Mouse (Mus musculus): ENCODE results near the gene Ubac2. TPM values are rescaled to one million over a fixed set of nuclear protein-coding genes. Genes with fewer than 3 reads are reported as not detected.

Gene Ubac2
- polyA plus RNA-seq, 1 experiment from 2014 or later: 25.5 TPM

- no peak overlapping the region; the same call in 1 of the 2 replicates for H3K4me3 ChIP-seq
- H3K27me3 ChIP-seq (replicated peaks): no peaks in the 10 kb centered on the region
- H3K9ac ChIP-seq: no peak overlapping the region
- H3K36me3 ChIP-seq: 0 out of 2 replicates have a peak, but pooled peaks cover 3% of the 10 kb centered on the region
- ATAC-seq: no peak
- peak overlapping the region; percentile 14; the same call in 1 of the 2 replicates for H3K4me2 ChIP-seq
- peaks cover 44% of the 10 kb centered on the region for H3K4me1 ChIP-seq
- H3K27ac ChIP-seq: peak overlapping the region; percentile 20; the same call in 1 of the 2 replicates
- 56% methylated on average over 9 of the region's 9 CpGs for WGBS (ENCODE audit: insufficient replicate concordance)
- H3K9me3 ChIP-seq (replicated peaks): no peaks in the 10 kb centered on the region
Measured at GRCm38 (mm10) chr14:121963251-121963941, 85.0 kb downstream of the Ubac2 start.

GRCm38 (mm10) chr14:121963942-121964335 is 85.5 kb downstream of the Ubac2 start:
- no peak for ATAC-seq
- H3K4me1 ChIP-seq: peaks cover 44% of the 10 kb centered on the region
- peak overlapping the region; percentile 14; the same call in 1 of the 2 replicates for H3K4me2 ChIP-seq
- 0 out of 2 replicates have a peak overlapping the region, but pooled peaks have one; percentile 17 for H3K27ac ChIP-seq
- no peak overlapping the region for H3K9ac ChIP-seq
- H3K27me3 ChIP-seq (replicated peaks): no peaks in the 10 kb centered on the region
- 0 out of 2 replicates have a peak, but pooled peaks cover 3% of the 10 kb centered on the region for H3K36me3 ChIP-seq
- H3K4me3 ChIP-seq: no peak overlapping the region; the same call in 1 of the 2 replicates
- no peaks in the 10 kb centered on the region for H3K9me3 ChIP-seq (replicated peaks)
- 41% methylated on average over 4 of the region's 4 CpGs for WGBS (ENCODE audit: insufficient replicate concordance)

DNA sequence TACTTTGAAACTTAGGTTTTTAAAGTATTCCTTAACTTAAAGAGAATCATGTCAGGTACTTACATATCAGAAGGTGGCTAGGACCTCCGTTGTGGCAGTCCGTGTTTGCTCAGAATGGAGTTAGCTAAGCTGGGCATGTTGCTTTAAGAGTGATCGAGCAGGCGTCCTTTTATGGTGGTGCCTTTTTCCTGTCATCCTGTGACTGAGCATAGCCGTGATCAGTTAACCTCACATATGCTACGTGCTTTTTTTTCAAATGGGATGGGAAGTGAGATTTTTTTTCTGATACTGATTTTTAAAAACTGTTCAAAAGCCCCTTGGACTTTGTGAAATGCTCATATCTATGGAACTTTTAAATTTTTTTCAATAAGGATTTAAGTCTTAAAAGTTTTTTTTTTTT is 86.6 kb downstream of the Ubac2 start, which contains the start of gene Gpr183:
Gene Gpr183 (minus strand): TSS at position 206 of the 400 bp plus-strand sequence.
- H3K4me2 ChIP-seq: 0 out of 2 replicates have a peak within 1 kb of the TSS, but pooled peaks have one; percentile 14
- peaks cover 44% of the 10 kb centered on the region for H3K4me1 ChIP-seq
- H3K27me3 ChIP-seq (replicated peaks): no peaks in the 10 kb centered on the region
- no peak within 1 kb of the TSS for H3K27ac ChIP-seq
- 0 out of 2 replicates have a peak, but pooled peaks cover 3% of the 10 kb centered on the region for H3K36me3 ChIP-seq
- 19% methylated on average over 6 of the region's 6 CpGs for WGBS (ENCODE audit: insufficient replicate concordance)
- no peak within 1 kb of the TSS; the same call in 1 of the 2 replicates for H3K4me3 ChIP-seq
- ATAC-seq: no peak
- H3K9me3 ChIP-seq (replicated peaks): no peaks in the 10 kb centered on the region
- H3K9ac ChIP-seq: no peak within 1 kb of the TSS

GRCm38 (mm10) chr14:121965461-121965860 is 87.0 kb downstream of the Ubac2 start:
- 69% methylated on average over 4 of the region's 4 CpGs for WGBS (ENCODE audit: insufficient replicate concordance)
- no peak for ATAC-seq
- no peaks in the 10 kb centered on the region for H3K27me3 ChIP-seq (replicated peaks)

DNA sequence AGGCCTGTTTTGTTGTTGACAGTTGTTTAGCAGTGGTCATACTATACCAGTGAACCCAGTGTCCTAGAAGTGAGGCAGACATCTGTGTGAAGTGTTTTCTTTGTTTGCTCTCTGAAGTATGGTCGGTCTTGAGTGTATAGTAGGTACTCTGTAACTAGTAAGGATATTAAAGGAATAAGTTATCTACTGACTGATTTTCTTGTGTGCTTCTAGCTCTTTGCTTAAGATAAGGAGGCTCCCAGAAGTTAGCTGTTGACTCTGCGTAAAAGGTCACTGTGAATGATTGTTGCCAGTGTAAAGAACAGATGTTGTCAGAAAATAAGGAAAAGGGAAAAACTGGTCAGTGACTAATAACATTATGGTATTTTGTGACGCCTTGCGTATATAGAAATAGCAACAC is 88.7 kb downstream of the Ubac2 start:
- no peak for ATAC-seq
- no peaks in the 10 kb centered on the region for H3K36me3 ChIP-seq
- H3K4me2 ChIP-seq: no peak overlapping the region
- H3K9me3 ChIP-seq (replicated peaks): no peaks in the 10 kb centered on the region
- 58% methylated on average over 4 of the region's 4 CpGs for WGBS (ENCODE audit: insufficient replicate concordance)
- H3K27ac ChIP-seq: no peak overlapping the region
- H3K27me3 ChIP-seq (replicated peaks): no peaks in the 10 kb centered on the region
- no peak overlapping the region for H3K9ac ChIP-seq
- H3K4me3 ChIP-seq: no peak overlapping the region
- H3K4me1 ChIP-seq: peaks cover 27% of the 10 kb centered on the region

More at GRCm38 (mm10) chr14:121965461-121965860, 87.0 kb downstream of the Ubac2 start:
- H3K36me3 ChIP-seq: 0 out of 2 replicates have a peak, but pooled peaks cover 3% of the 10 kb centered on the region
- no peak overlapping the region for H3K9ac ChIP-seq
- H3K4me3 ChIP-seq: no peak overlapping the region
- H3K4me1 ChIP-seq: peaks cover 43% of the 10 kb centered on the region
- no peak overlapping the region for H3K27ac ChIP-seq
- H3K4me2 ChIP-seq: no peak overlapping the region
- H3K9me3 ChIP-seq (replicated peaks): no peaks in the 10 kb centered on the region

DNA sequence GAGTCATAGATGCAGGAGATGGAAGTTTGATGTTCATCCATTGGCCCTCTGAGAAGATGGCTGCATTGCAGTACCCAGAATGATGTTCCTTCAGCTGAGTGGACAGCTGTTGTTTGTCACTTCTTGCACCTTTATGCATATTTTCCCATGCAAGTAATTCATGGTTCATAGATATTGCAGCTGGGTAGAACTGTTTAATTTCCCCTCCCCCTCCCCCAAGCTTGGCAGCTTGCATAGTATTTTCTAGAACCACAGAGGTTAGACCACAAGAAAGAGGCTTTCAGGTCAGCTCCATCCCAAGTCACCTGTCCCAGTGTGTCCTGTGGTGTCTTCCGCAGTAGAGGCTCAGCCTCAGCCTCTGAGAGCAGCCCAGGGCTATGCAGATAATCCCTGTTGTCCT is 92.0 kb downstream of the Ubac2 start:
- H3K36me3 ChIP-seq: peaks cover 9% of the 10 kb centered on the region

GRCm38 (mm10) chr14:121973114-121973513 is 94.7 kb downstream of the Ubac2 start:
- no peaks in the 10 kb centered on the region for H3K4me1 ChIP-seq
- no peak overlapping the region for H3K27ac ChIP-seq
- no peak overlapping the region for H3K9ac ChIP-seq
- no peak for ATAC-seq
- no peak overlapping the region for H3K4me3 ChIP-seq
- H3K36me3 ChIP-seq: peaks cover 18% of the 10 kb centered on the region
- no peaks in the 10 kb centered on the region for H3K9me3 ChIP-seq (replicated peaks)
- no peaks in the 10 kb centered on the region for H3K27me3 ChIP-seq (replicated peaks)
- no peak overlapping the region for H3K4me2 ChIP-seq
- WGBS (ENCODE audit: insufficient replicate concordance): 66% methylated on average over 10 of the region's 10 CpGs

More for the DNA sequence above, 92.0 kb downstream of the Ubac2 start:
- Histone ChIP-seq H3K9me3 (replicated peaks) (no peaks in the 10 kb centered on the region), H3K9ac (no peak overlapping the region), H3K27ac (no peak overlapping the region), H3K4me2 (no peak overlapping the region), H3K27me3 (replicated peaks) (no peaks in the 10 kb centered on the region), H3K4me3 (no peak overlapping the region), H3K4me1 (peaks cover 9% of the 10 kb centered on the region; the same call in 1 of the 2 replicates)
- 76% methylated on average over 1 of the region's 1 CpGs for WGBS (ENCODE audit: insufficient replicate concordance)
- ATAC-seq: no peak

- Histone ChIP-seq H3K9me3 (replicated peaks) (no peaks in the 10 kb centered on the region), H3K4me3 (no peak overlapping the region), H3K36me3 (no peaks in the 10 kb centered on the region), H3K27ac (no peak overlapping the region), H3K27me3 (replicated peaks) (no peaks in the 10 kb centered on the region), H3K4me1 (peaks cover 27% of the 10 kb centered on the region), H3K9ac (no peak overlapping the region), H3K4me2 (no peak overlapping the region)
- no peak for ATAC-seq
- 81% methylated on average over 1 of the region's 1 CpGs for WGBS (ENCODE audit: insufficient replicate concordance)
Measured at GRCm38 (mm10) chr14:121981531-121981930, 103.1 kb downstream of the Ubac2 start.

GRCm38 (mm10) chr14:121983009-121983933 is 104.9 kb downstream of the Ubac2 start:
- Histone ChIP-seq H3K9me3 (replicated peaks) (no peaks in the 10 kb centered on the region), H3K9ac (no peak overlapping the region), H3K27ac (peak overlapping the region; percentile 27; the same call in 1 of the 2 replicates), H3K4me3 (no peak overlapping the region), H3K4me1 (peaks cover 27% of the 10 kb centered on the region), H3K4me2 (no peak overlapping the region), H3K36me3 (no peaks in the 10 kb centered on the region), H3K27me3 (replicated peaks) (no peaks in the 10 kb centered on the region)
- ATAC-seq: 0 out of 2 replicates have a peak, but pooled peaks have one; percentile 35
- 37% methylated on average over 8 of the region's 8 CpGs for WGBS (ENCODE audit: insufficient replicate concordance)

DNA sequence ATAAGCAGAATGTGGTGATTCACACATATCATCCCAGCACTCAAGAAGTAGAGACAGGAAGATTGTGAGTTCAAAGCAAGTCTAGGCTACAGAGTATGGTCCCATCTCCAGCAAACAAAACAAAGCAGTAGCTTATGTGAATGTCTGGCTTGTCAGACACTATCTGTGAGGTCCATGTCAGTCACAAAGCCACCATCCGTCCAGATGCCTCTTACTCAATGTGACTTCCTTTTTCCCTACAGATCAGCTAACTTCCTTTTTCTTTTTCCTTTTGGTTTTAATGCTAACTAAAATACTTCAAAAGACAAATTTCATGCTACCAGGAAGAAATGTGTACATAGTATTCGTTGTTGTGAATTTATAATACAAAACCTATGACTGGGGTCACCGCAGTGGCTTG is 107.1 kb downstream of the Ubac2 start:
- ATAC-seq: no peak

DNA sequence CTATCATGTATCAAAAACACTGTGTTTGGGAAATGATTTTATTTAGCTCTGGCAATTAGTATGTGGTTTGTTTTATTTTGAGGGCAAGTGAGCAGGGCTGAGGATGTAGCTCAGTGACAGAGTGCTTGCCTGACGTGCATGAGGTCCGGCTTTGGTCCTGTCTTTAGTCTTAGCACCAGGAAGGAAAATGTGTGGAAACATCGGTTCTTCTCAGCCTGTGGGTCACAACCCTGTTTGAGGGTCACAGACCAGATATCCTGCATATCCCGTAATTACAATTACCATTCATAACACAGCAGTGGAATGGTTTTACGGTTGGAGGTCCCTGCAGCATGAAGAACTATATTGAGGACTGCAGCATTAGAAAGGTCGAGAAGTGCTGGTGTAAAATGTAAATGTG is 107.6 kb downstream of the Ubac2 start:
- Histone ChIP-seq H3K27ac (0 out of 2 replicates have a peak overlapping the region, but pooled peaks have one; percentile 18), H3K9ac (no peak overlapping the region), H3K27me3 (replicated peaks) (no peaks in the 10 kb centered on the region), H3K4me1 (peaks cover 31% of the 10 kb centered on the region), H3K4me3 (no peak overlapping the region), H3K9me3 (replicated peaks) (no peaks in the 10 kb centered on the region), H3K36me3 (no peaks in the 10 kb centered on the region), H3K4me2 (no peak overlapping the region)
- ATAC-seq: no peak
- WGBS (ENCODE audit: insufficient replicate concordance): 56% methylated on average over 6 of the region's 6 CpGs

More for the DNA sequence above, 107.1 kb downstream of the Ubac2 start:
- 30% methylated on average over 3 of the region's 3 CpGs for WGBS (ENCODE audit: insufficient replicate concordance)
- no peaks in the 10 kb centered on the region for H3K27me3 ChIP-seq (replicated peaks)
- H3K9me3 ChIP-seq (replicated peaks): no peaks in the 10 kb centered on the region
- no peak overlapping the region for H3K4me3 ChIP-seq
- no peak overlapping the region for H3K27ac ChIP-seq
- H3K4me2 ChIP-seq: no peak overlapping the region
- H3K4me1 ChIP-seq: peaks cover 31% of the 10 kb centered on the region
- no peaks in the 10 kb centered on the region for H3K36me3 ChIP-seq
- H3K9ac ChIP-seq: no peak overlapping the region

Data from liver, embryonic 12.5 days (tissue).